Mouse (Mus musculus): ENCODE results near the gene Dnm2. TPM values are rescaled to one million over a fixed set of nuclear protein-coding genes. Genes with fewer than 3 reads are reported as not detected.
"Not testable (repeated sequence)": the region's sequence is repeated elsewhere in the genome, so short reads cannot be mapped to it uniquely, and the experiment has no call there.

Dnm2 gene
- polyA plus RNA-seq, 1 experiment, result 92.2 TPM

DNA sequence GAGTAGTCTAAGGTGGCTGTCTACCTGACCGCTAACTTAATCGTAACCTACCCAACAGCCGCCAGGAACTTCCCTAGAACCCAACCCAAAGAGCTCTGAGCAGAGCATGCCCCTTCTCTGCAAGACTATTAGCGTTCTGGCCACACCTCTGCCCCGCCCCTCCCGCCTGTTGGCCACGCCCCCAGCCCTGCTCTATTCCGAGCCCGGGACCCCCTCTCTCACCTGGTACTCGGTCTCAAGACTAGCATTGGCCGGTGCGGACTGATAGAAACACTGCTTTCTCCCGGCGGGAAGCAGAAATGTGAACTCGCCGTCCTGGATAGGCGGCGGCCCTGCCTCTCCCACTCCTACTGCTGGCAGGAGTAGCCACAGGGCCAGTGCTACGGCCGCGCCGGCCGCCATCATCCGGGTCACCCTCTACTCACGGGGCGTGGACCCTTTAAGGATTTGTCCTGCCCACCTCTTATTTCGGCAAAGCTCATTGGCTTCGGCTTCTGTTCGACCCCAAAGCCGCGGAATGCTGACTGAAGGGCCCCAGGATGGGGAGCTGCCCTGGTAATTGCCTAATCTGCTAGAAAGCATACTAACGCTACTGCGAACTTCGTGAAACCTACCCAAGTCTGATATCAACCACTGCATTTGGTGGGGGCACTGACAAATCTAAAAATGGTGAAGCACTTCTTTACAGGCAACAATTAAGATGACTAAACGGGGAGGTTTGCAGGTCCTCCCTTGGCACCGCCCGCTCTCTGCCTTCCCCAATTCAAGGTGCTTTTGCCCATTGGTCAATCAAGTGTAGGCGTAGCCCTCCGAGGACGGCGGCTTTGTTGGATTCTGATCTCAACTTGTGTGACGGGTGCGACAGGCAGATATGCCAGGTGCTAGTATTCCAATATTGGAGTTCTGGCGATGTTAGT lies 85.3 kb downstream of the Dnm2 start, which contains the start of gene Tmed1:
Gene Tmed1, minus strand, starts transcription at position 481 of the 917 bp plus-strand sequence.
- TF ChIP-seq CTCF (IDR thresholded peaks at IDR 0.05; ENCODE audit: borderline replicate concordance, extremely low read depth, insufficient read depth, insufficient read length) (no peak), POLR2A (IDR thresholded peaks at IDR 0.05; ENCODE audit: borderline replicate concordance, extremely low read depth, insufficient read depth, insufficient read length, poor library complexity, severe bottlenecking) (peak; percentile 52; the same call in 1 of the 2 replicates)
- peak; percentile 98 for DNase-seq (ENCODE audit: low read depth)

DNA sequence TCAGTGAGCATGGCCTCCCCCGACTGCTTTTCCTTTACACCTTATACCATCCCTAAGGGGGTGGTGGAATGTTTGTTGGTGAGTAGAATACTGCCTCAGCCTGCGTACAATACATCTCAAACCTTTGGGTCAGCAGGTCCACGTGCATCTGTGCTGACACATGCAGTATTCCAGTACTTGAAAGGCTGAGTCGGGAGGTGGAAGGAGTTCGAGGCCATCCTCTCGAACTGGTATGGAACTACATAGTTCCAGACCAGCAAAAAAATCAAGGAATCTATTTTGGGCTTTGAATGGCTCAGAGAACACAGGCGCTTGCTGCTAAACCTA lies 85.9 kb downstream of the Dnm2 start:
- TF ChIP-seq CTCF (IDR thresholded peaks at IDR 0.05; ENCODE audit: borderline replicate concordance, extremely low read depth, insufficient read depth, insufficient read length), result no peak
- no peak for TF ChIP-seq POLR2A (IDR thresholded peaks at IDR 0.05; ENCODE audit: borderline replicate concordance, extremely low read depth, insufficient read depth, insufficient read length, poor library complexity, severe bottlenecking)
- DNase-seq (ENCODE audit: low read depth), result no peak

DNA sequence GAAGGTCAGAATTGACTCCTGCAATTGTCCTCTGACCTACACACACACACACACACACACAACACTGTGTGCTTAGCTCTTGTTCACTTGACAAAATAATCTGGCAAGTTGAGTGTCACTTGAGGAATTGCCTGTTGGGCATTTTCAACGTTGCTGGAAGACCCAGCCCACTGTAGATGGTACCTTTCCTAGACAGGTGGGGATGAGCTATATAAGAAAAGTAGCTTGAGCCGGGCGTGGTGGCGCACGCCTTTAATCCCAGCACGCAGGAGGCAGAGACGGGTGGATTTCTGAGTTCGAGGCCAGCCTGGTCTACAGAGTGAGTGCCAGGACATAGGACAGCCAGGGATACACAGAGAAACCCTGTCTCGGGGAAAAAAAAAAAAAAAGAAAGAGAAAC lies 86.3 kb downstream of the Dnm2 start:
- DNase-seq (ENCODE audit: low read depth), result no peak
- no peak for TF ChIP-seq POLR2A (IDR thresholded peaks at IDR 0.05; ENCODE audit: borderline replicate concordance, extremely low read depth, insufficient read depth, insufficient read length, poor library complexity, severe bottlenecking)
- no peak for TF ChIP-seq CTCF (IDR thresholded peaks at IDR 0.05; ENCODE audit: borderline replicate concordance, extremely low read depth, insufficient read depth, insufficient read length)

DNA sequence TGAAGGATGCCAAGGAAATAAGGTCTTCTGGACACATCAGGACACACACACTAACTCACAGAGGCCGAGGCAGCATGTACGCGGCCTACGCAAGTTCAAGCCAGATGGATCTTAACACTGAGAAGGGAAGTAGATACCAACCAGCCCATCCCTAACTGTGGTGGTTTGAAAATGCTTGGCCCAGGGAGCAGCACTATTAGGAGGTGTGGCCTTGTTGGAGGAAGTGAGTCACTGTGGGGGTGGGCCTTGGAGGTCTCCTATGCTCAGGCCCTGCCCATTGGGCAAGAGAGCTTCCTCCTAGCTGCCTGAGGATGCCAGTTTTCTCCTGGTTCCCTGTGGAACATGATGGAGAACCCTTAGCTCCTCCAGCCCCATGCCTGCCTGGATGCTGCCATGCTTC lies 88.8 kb downstream of the Dnm2 start:
- DNase-seq (ENCODE audit: low read depth), result no peak
- TF ChIP-seq CTCF (IDR thresholded peaks at IDR 0.05; ENCODE audit: borderline replicate concordance, extremely low read depth, insufficient read depth, insufficient read length) (no peak), POLR2A (IDR thresholded peaks at IDR 0.05; ENCODE audit: borderline replicate concordance, extremely low read depth, insufficient read depth, insufficient read length, poor library complexity, severe bottlenecking) (no peak)

DNA sequence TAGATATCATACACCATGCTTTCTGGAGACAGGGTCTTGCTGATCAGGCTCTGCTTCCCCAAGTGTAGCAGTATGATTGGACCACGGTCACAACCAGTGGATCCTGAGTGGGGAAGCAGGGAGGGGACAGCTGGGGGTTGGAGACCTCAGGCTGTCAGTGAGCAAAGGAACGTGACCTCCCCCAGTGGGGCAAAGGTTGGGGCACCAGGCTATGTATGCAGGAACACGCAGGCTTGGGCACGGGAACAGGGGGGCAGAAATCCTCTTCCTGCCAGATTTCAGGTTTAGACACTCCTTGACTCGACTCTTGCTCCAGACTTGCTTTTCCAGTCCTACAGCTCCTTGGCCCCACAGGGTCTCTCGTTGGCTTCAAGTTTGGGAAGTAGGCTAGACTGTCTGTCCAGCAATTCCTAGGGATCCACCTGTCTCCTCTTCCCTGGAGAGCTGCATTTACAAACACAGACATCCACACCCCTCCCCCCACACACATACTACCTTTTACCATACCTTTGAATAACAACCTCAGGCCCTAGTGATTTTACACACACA lies 93.3 kb downstream of the Dnm2 start:
- TF ChIP-seq CTCF (IDR thresholded peaks at IDR 0.05; ENCODE audit: borderline replicate concordance, extremely low read depth, insufficient read depth, insufficient read length) (no peak), POLR2A (IDR thresholded peaks at IDR 0.05; ENCODE audit: borderline replicate concordance, extremely low read depth, insufficient read depth, insufficient read length, poor library complexity, severe bottlenecking) (no peak)
- no peak for DNase-seq (ENCODE audit: low read depth)

DNA sequence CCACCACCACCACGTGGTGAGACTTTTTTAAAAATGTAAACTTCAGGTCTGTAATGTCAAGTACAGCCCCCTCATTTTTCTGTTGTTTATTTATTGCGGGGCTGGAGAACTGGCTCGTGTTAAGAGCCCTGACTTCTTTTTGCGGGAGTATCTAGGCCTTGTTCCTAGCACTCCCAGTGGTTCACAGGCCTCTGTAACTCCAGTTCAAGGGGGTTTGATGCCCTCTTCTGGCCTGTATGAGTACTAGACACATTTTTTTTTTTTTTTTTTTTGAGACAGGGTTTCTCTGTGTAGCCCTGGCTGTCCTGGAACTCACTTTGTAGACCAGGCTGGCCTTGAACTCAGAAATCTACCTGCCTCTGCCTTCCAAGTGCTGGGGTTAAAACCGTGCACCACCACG lies 94.0 kb downstream of the Dnm2 start:
- DNase-seq (ENCODE audit: low read depth), result not testable (repeated sequence)

DNA sequence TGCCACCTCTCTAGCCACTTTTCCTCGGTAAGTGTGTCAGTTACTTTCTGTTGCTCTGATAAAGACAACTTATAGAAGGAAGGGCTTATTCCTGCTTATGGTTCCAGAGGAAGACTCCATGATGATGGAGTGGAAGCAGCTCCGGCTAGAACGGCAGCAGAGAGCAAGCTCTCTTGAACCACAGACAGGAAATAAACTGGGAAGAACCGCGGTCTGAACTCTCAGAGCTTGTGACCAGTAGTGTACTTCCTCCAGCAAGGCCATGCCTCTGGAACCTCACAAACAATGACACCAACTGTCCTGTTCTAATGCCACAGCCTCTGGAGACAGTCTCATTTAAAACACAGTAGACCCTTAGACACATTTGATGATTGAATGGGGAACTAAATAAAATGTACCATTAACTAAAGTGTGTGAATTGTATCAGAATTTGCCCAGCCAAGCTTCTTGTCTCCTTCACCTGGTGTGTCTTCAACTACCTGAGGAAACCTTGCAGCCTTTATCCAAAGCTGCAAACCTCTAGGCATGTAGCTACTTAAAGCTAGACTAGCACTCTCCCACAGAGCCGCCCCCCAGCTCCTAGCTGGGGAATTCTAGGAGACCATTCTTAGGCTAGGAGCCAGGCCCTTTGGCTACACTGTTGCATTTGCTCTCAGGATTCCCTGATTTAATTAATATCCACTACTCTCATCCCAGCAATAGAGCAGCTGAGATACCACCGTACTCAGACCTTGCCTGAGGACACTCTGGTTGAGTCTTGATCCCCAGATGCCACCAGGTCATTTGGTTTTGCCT lies 100.6 kb downstream of the Dnm2 start:
- no peak for DNase-seq (ENCODE audit: low read depth)
- no peak for TF ChIP-seq POLR2A (IDR thresholded peaks at IDR 0.05; ENCODE audit: borderline replicate concordance, extremely low read depth, insufficient read depth, insufficient read length, poor library complexity, severe bottlenecking)
- no peak for TF ChIP-seq CTCF (IDR thresholded peaks at IDR 0.05; ENCODE audit: borderline replicate concordance, extremely low read depth, insufficient read depth, insufficient read length)

DNA sequence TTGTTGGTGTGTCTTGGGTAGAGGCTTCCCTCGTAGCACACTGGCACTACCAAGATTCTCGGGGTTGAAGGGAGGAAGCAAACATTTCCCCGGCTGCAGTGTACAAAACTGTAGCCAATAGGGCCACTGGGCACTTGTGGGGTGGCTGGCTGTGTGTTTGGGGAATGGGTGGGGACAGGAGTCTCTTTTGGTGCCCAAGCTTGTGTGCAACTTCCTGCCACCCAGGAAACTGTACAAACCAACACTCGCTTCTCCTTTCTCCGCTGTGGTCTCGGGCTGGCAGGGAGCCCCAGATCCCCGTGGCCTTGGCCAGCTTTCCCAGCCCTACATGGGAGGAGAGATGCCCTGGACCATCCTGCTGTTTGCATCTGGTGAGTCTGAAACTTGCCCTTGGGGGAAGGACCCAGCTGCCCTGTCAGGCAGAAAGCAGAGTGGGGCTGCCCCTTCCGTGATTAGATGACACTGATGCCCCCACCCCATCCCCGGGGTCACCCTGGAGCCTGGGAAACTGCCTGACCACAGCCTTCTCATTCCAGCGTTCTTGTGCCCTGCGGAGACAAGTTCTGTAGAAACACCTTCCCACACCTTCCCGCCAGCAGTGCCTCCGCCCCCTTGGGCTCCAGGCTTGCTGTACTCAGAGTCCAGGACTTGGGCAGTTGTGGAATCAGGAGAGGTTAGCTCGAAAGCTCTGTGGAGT lies 101.4 kb downstream of the Dnm2 start, which contains the start of gene AB124611:
Gene AB124611, plus strand, starts transcription at position 240 of the 697 bp plus-strand sequence.
- no peak for DNase-seq (ENCODE audit: low read depth)
- TF ChIP-seq POLR2A (IDR thresholded peaks at IDR 0.05; ENCODE audit: borderline replicate concordance, extremely low read depth, insufficient read depth, insufficient read length, poor library complexity, severe bottlenecking), result no peak
- no peak for TF ChIP-seq CTCF (IDR thresholded peaks at IDR 0.05; ENCODE audit: borderline replicate concordance, extremely low read depth, insufficient read depth, insufficient read length)

DNA sequence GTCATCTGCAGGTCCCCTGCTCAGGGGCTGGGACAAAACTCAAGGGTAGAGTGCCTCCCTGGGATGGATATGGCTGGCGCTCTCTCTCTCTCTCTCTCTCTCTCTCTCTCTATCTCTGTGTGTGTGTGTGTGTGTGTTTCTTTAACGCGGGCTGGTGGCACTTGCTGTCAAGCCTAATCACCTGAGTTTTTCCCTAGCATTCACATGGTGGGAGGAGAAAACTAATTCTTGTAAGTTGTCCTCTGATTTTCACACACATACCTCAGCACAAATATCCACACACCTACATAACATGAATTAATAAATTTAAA lies 101.9 kb downstream of the Dnm2 start:
- no peak for DNase-seq (ENCODE audit: low read depth)
- TF ChIP-seq POLR2A (IDR thresholded peaks at IDR 0.05; ENCODE audit: borderline replicate concordance, extremely low read depth, insufficient read depth, insufficient read length, poor library complexity, severe bottlenecking), result no peak
- TF ChIP-seq CTCF (IDR thresholded peaks at IDR 0.05; ENCODE audit: borderline replicate concordance, extremely low read depth, insufficient read depth, insufficient read length), result no peak

DNA sequence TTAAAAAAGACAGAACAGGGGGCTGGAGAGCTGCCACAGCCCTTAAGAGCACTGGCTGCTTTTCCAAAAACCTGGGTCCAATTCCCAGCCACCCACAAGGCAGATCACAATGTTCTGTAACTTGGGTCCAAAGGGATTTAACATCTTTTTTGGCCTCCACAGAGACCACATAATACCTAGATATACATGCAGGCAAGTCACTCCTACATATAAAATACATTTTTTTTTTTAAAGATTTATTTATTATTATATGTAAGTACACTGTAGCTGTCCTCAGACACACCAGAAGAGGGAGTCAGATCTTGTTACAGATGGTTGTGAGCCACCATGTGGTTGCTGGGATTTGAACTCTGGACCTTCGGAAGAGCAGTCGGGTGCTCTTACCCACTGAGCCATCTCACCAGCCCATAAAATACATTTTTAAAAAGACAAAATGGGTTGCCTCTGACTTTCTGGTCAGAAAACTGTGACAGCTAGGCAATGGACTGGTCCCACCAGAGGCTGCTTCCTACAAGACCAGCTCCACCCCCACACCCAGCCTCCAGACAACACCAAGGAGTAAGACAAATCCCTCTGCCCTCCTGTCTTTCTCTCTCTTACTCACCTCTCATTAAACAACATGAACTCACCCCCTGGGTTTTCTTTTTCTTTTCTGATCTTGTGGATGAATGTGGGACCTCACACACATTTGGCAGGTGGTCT lies 102.5 kb downstream of the Dnm2 start:
- TF ChIP-seq POLR2A (IDR thresholded peaks at IDR 0.05; ENCODE audit: borderline replicate concordance, extremely low read depth, insufficient read depth, insufficient read length, poor library complexity, severe bottlenecking), result no peak
- TF ChIP-seq CTCF (IDR thresholded peaks at IDR 0.05; ENCODE audit: borderline replicate concordance, extremely low read depth, insufficient read depth, insufficient read length), result no peak
- no peak for DNase-seq (ENCODE audit: low read depth)

Measured in brain, embryonic 14.5 days (tissue).